Comparison of ENCODE assay signal across 12 mouse cellular contexts in the genomic region with DNA sequence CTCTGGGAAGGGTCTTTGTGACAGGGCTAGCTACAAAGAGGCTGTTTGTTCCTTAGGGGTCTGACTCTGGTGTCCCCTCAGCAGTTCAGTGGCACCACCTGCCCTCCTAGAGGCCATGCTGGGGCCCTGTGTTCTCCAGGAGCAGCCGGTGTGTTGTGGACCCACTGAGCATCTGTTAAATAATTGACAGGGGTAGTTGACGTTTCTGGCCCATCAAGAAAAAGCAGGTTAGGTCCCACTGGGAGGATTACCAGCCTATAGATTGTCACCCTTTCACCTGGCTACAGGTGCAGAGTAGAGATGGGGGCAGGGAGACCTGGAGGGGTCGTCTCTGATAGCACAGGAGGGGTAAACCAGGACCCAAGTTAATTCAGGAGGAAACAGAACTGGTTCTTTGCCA.
"Had no signal": no experiment of that assay in that cellular context is flagged by ENCODE, and none has a peak within 500 bp of the region (broad histone marks: within the 10 kb centered on the region; RNA-seq: fewer than 3 reads in every experiment).

No protein-coding gene starts in this region.

- H3K9ac ChIP-seq: liver, embryonic 13.5 days had no signal

- H3K9me3 ChIP-seq: liver, embryonic 13.5 days had no signal

- H3K27ac ChIP-seq: left cerebral cortex, adult 2 months; liver, embryonic 13.5 days had no signal

- H3K27me3 ChIP-seq: liver, embryonic 13.5 days had no signal

- ATAC-seq: inflammation-experienced regulatory T-cells, adult 6 months; intestine, embryonic 16.5 days had no signal

- DNase-seq: layer of hippocampus, postnatal 36 days; liver, embryonic 13.5 days; lung, adult 2 months; lung, postnatal 14 days; lung, postnatal 4 days; midbrain, embryonic 14.5 days; thymus, adult 18-20 months; thymus, postnatal 36 days had no signal

- H3K4me2 ChIP-seq: liver, embryonic 13.5 days; midbrain, embryonic 11.5 days had no signal

- H3K4me3 ChIP-seq: left cerebral cortex, adult 2 months; liver, embryonic 13.5 days had no signal
